Mouse (Mus musculus): ENCODE results near the gene BC005561. TPM values are rescaled to one million over a fixed set of nuclear protein-coding genes. Genes with fewer than 3 reads are reported as not detected.

The BC005561 gene
- polyA plus RNA-seq, 1 experiment from 2014 or later: 15.9 TPM

Other genes starting within 250 kb of the BC005561 start
- gene Ibsp, start 209.2 kb upstream of the BC005561 start, polyA plus RNA-seq (2015; fragmentation: Nextera tagmentation; extraction: Ambion mirVana): 0.12 TPM in 1 of 2 replicates, not detected in the other
- not detected in 2 replicates for gene Mepe, start 183.0 kb upstream of the BC005561 start, polyA plus RNA-seq (2015; fragmentation: Nextera tagmentation; extraction: Ambion mirVana)
- gene Spp1, start 73.2 kb upstream of the BC005561 start, polyA plus RNA-seq (2015; fragmentation: Nextera tagmentation; extraction: Ambion mirVana): 6.1 and 6.4 TPM in 2 replicates
- 7.5 and 8.4 TPM in 2 replicates for gene Pkd2, start 48.9 kb upstream of the BC005561 start, polyA plus RNA-seq (2015; fragmentation: Nextera tagmentation; extraction: Ambion mirVana)